Mouse (Mus musculus) embryonic facial prominence, embryonic 10.5 days (tissue): ENCODE measurements at regions not wholly inside any gene's neighbourhood (a gene's known extent, or its start where the extent isn't known, plus 50 kb on each side); places are given as distances from the start of the nearest gene placed in this dataset.
A peak's percentile ranks its signal among the peaks of the same experiment; 100 is the strongest.

Source experiments
- DNase-seq: peaks from one replicate; pipeline ENCODE4 v3.0.0-alpha.2; 2017; ENCODE audit warnings: low spot score
- H3K27ac ChIP-seq: fragments of 300-500 bp; sonication (generic); replicated peaks from 2 replicates; pipeline ENCODE4 v1.5.1; 2016; ENCODE audit warnings: mild to moderate bottlenecking
- H3K27me3 ChIP-seq: fragments of 300-500 bp; sonication (generic); replicated peaks from 2 replicates; pipeline ENCODE4 v1.6.1; 2016; ENCODE audit warnings: low read depth, mild to moderate bottlenecking; ENCODE audit not compliant: poor library complexity, severe bottlenecking
- H3K36me3 ChIP-seq: fragments of 300-500 bp; sonication (generic); replicated peaks from 2 replicates; pipeline ENCODE4 v1.6.1; 2016; ENCODE audit warnings: mild to moderate bottlenecking, moderate library complexity
- H3K4me1 ChIP-seq: fragments of 300-500 bp; sonication (generic); 2 replicates; pipeline ENCODE4 v1.6.1; 2016
- H3K4me3 ChIP-seq: fragments of 300-500 bp; sonication (generic); 2 replicates; pipeline ENCODE4 v1.5.1; 2016; ENCODE audit warnings: mild to moderate bottlenecking, moderate library complexity
- H3K9me3 ChIP-seq: fragments of 300-500 bp; sonication (generic); 2 replicates; pipeline ENCODE4 v1.6.1; 2016; ENCODE audit warnings: mild to moderate bottlenecking
- WGBS: fragments of 180-500 bp; shearing (Covaris S2); methylation state at CpG from one replicate; pipeline ENCODE4 v1.1.7; 2016; 5-methylcytosine and 5-hydroxymethylcytosine counted together

- no peak overlapping the region for H3K27ac ChIP-seq
- no peaks in the 10 kb centered on the region for H3K9me3 ChIP-seq
- 76% methylated on average over 3 of the region's 3 CpGs for WGBS
- H3K4me1 ChIP-seq, result no peaks in the 10 kb centered on the region
- H3K4me3 ChIP-seq, result no peak overlapping the region
- no peaks in the 10 kb centered on the region for H3K27me3 ChIP-seq
- no peak for DNase-seq
- no peaks in the 10 kb centered on the region for H3K36me3 ChIP-seq
Measured at GRCm38 (mm10) chr2:19714025-19714424, 56.5 kb downstream of the Otud1 start.

- H3K27me3 ChIP-seq, result no peaks in the 10 kb centered on the region
- H3K4me1 ChIP-seq, result no peaks in the 10 kb centered on the region
- H3K4me3 ChIP-seq, result 0 out of 2 replicates have a peak overlapping the region, but pooled peaks have one; percentile 30
- no peak overlapping the region for H3K27ac ChIP-seq
- peak; percentile 72 for DNase-seq
- no peaks in the 10 kb centered on the region for H3K36me3 ChIP-seq
- H3K9me3 ChIP-seq, result no peaks in the 10 kb centered on the region
- 26% methylated on average over 11 of the region's 11 CpGs for WGBS
Measured at GRCm38 (mm10) chr2:19715564-19716238, 58.1 kb downstream of the Otud1 start.

GRCm38 (mm10) chr2:19716388-19716787 lies 58.8 kb downstream of the Otud1 start:
- Histone ChIP-seq H3K36me3 (no peaks in the 10 kb centered on the region), H3K4me3 (no peak overlapping the region), H3K9me3 (no peaks in the 10 kb centered on the region), H3K27ac (no peak overlapping the region), H3K27me3 (no peaks in the 10 kb centered on the region), H3K4me1 (no peaks in the 10 kb centered on the region)
- WGBS, result 84% methylated on average over 5 of the region's 5 CpGs
- no peak for DNase-seq

GRCm38 (mm10) chr2:19726085-19726484 lies 68.5 kb downstream of the Otud1 start:
- WGBS, result 88% methylated on average over 6 of the region's 6 CpGs
- Histone ChIP-seq H3K4me3 (no peak overlapping the region), H3K27ac (no peak overlapping the region), H3K9me3 (no peaks in the 10 kb centered on the region), H3K36me3 (no peaks in the 10 kb centered on the region), H3K4me1 (no peaks in the 10 kb centered on the region), H3K27me3 (no peaks in the 10 kb centered on the region)
- no peak for DNase-seq

GRCm38 (mm10) chr2:19726904-19727303 lies 69.4 kb downstream of the Otud1 start:
- H3K4me3 ChIP-seq, result no peak overlapping the region
- no peaks in the 10 kb centered on the region for H3K9me3 ChIP-seq
- peak; percentile 51 for DNase-seq
- WGBS, result 9% methylated on average over 9 of the region's 9 CpGs
- H3K36me3 ChIP-seq, result no peaks in the 10 kb centered on the region
- no peaks in the 10 kb centered on the region for H3K27me3 ChIP-seq
- no peaks in the 10 kb centered on the region for H3K4me1 ChIP-seq
- H3K27ac ChIP-seq, result no peak overlapping the region

GRCm38 (mm10) chr2:19732922-19733859 lies 75.6 kb downstream of the Otud1 start:
- H3K9me3 ChIP-seq, result no peaks in the 10 kb centered on the region
- H3K27ac ChIP-seq, result no peak overlapping the region
- 80% methylated on average over 12 of the region's 12 CpGs for WGBS
- no peak for DNase-seq
- H3K4me3 ChIP-seq, result no peak overlapping the region
- no peaks in the 10 kb centered on the region for H3K27me3 ChIP-seq
- no peaks in the 10 kb centered on the region for H3K36me3 ChIP-seq
- H3K4me1 ChIP-seq, result no peaks in the 10 kb centered on the region

- Histone ChIP-seq H3K27ac (no peak overlapping the region), H3K27me3 (no peaks in the 10 kb centered on the region), H3K36me3 (no peaks in the 10 kb centered on the region), H3K4me1 (no peaks in the 10 kb centered on the region), H3K4me3 (no peak overlapping the region), H3K9me3 (no peaks in the 10 kb centered on the region)
- 83% methylated on average over 12 of the region's 12 CpGs for WGBS
- DNase-seq, result no peak
Measured at GRCm38 (mm10) chr2:19734164-19734870, 76.8 kb downstream of the Otud1 start.

GRCm38 (mm10) chr2:19741508-19741907 lies 84.0 kb downstream of the Otud1 start:
- no peaks in the 10 kb centered on the region for H3K36me3 ChIP-seq
- H3K27me3 ChIP-seq, result no peaks in the 10 kb centered on the region
- no peak for DNase-seq
- no peak overlapping the region for H3K4me3 ChIP-seq
- peaks cover 4% of the 10 kb centered on the region; the same call in 1 of the 2 replicates for H3K4me1 ChIP-seq
- no peaks in the 10 kb centered on the region for H3K9me3 ChIP-seq
- H3K27ac ChIP-seq, result no peak overlapping the region

- 41% methylated on average over 4 of the region's 4 CpGs for WGBS
- peaks cover 4% of the 10 kb centered on the region; the same call in 1 of the 2 replicates for H3K4me1 ChIP-seq
Measured at GRCm38 (mm10) chr2:19743467-19743866, 85.9 kb downstream of the Otud1 start.

GRCm38 (mm10) chr2:19744986-19745660 lies 87.6 kb downstream of the Otud1 start:
- Histone ChIP-seq H3K9me3 (no peaks in the 10 kb centered on the region), H3K27ac (no peak overlapping the region), H3K36me3 (no peaks in the 10 kb centered on the region), H3K4me1 (peaks cover 4% of the 10 kb centered on the region; the same call in 1 of the 2 replicates), H3K27me3 (no peaks in the 10 kb centered on the region), H3K4me3 (no peak overlapping the region)
- DNase-seq, result no peak
- 89% methylated on average over 2 of the region's 2 CpGs for WGBS

More at GRCm38 (mm10) chr2:19743467-19743866, 85.9 kb downstream of the Otud1 start:
- no peaks in the 10 kb centered on the region for H3K9me3 ChIP-seq
- H3K36me3 ChIP-seq, result no peaks in the 10 kb centered on the region
- H3K27me3 ChIP-seq, result no peaks in the 10 kb centered on the region
- no peak overlapping the region for H3K4me3 ChIP-seq
- DNase-seq, result peak; percentile 15
- H3K27ac ChIP-seq, result no peak overlapping the region

GRCm38 (mm10) chr2:19752753-19753152 lies 95.2 kb downstream of the Otud1 start:
- no peak for DNase-seq
- H3K36me3 ChIP-seq, result no peaks in the 10 kb centered on the region
- H3K4me3 ChIP-seq, result no peak overlapping the region
- H3K27ac ChIP-seq, result no peak overlapping the region
- H3K27me3 ChIP-seq, result no peaks in the 10 kb centered on the region
- WGBS, result 90% methylated on average over 11 of the region's 11 CpGs
- H3K9me3 ChIP-seq, result no peaks in the 10 kb centered on the region
- no peaks in the 10 kb centered on the region for H3K4me1 ChIP-seq

GRCm38 (mm10) chr2:19753479-19753878 lies 95.9 kb downstream of the Otud1 start:
- Histone ChIP-seq H3K9me3 (no peaks in the 10 kb centered on the region), H3K27me3 (no peaks in the 10 kb centered on the region)
- no peak for DNase-seq

More at GRCm38 (mm10) chr2:19753479-19753878, 95.9 kb downstream of the Otud1 start:
- H3K36me3 ChIP-seq, result no peaks in the 10 kb centered on the region
- no peak overlapping the region for H3K4me3 ChIP-seq
- no peaks in the 10 kb centered on the region for H3K4me1 ChIP-seq
- H3K27ac ChIP-seq, result no peak overlapping the region
